Mouse (Mus musculus) heart, adult 2 months (tissue): Measurements from ENCODE around the gene Stmn1.
"Not testable (repeated sequence)": the region's sequence is repeated elsewhere in the genome, so short reads cannot be mapped to it uniquely, and the experiment has no call there.

Experiments
- CTCF ChIP-seq: fragments of 200-600 bp; IDR thresholded peaks from 2 replicates; pipeline ENCODE4 v1.8.1; 2022; ENCODE audit warnings: antibody characterized with exemption, mild to moderate bottlenecking, moderate library complexity
- EP300 ChIP-seq: fragments of 200-500 bp; IDR thresholded peaks from 2 replicates; pipeline ENCODE4 v1.6.1; 2011; ENCODE audit warnings: low read depth, low read length, control low read depth; ENCODE audit not compliant: insufficient read depth

DNA sequence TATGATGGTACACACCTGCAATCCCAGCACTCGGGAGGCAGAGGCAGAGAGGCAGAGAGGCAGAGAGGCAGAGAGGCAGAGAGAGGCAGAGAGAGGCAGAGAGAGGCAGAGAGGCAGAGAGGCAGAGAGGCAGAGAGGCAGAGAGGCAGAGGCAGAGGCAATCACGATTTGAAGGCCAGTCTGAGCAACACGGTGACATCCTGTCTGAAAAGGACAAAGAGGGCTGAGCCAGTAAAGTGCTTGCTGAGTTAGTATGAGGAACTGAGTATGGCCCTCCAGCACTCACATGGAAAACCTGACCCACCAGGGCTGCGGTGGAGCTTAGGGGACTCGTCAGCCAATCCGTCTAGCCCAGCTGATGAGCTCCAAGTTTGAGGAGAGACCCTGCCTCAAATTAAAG lies 30.9 kb downstream of the Stmn1 start:
- not testable (repeated sequence) for TF ChIP-seq CTCF, EP300
